Mouse (Mus musculus) 416B (cell line): Measurements from ENCODE around the gene Dlg2.
A peak's percentile ranks its signal among the peaks of the same experiment; 100 is the strongest.

Experiments
- DNase-seq: peaks from one replicate; pipeline ENCODE4 v3.0.0; 2011; ENCODE audit warnings: low read depth

Dlg2 gene

GRCm38 (mm10) chr7:91582203-91582602, 1105.7 kb downstream of the Dlg2 start:
- DNase-seq, result peak; percentile 18

GRCm38 (mm10) chr7:91583566-91583965, 1107.1 kb downstream of the Dlg2 start:
- no peak for DNase-seq

GRCm38 (mm10) chr7:91591261-91592170, 1115.0 kb downstream of the Dlg2 start:
- DNase-seq, result peak; percentile 18

- no peak for DNase-seq
These were observed 1122.1 kb downstream of the Dlg2 start for GRCm38 (mm10) chr7:91598549-91598948.

GRCm38 (mm10) chr7:91601307-91601706, 1124.8 kb downstream of the Dlg2 start:
- DNase-seq, result peak; percentile 20

- no peak for DNase-seq
These were observed 1127.1 kb downstream of the Dlg2 start for GRCm38 (mm10) chr7:91603561-91603960.

- DNase-seq, result no peak
These were observed 1176.6 kb downstream of the Dlg2 start for GRCm38 (mm10) chr7:91653033-91653432.

GRCm38 (mm10) chr7:91659498-91659897, 1183.0 kb downstream of the Dlg2 start:
- DNase-seq, result no peak

GRCm38 (mm10) chr7:91672236-91673017, 1196.0 kb downstream of the Dlg2 start:
- DNase-seq, result no peak

- DNase-seq, result no peak
These were observed 1197.9 kb downstream of the Dlg2 start for GRCm38 (mm10) chr7:91674401-91674800.

- DNase-seq, result no peak
These were observed 1201.5 kb downstream of the Dlg2 start for GRCm38 (mm10) chr7:91677934-91678333.

- DNase-seq, result no peak
These were observed 1211.5 kb downstream of the Dlg2 start for GRCm38 (mm10) chr7:91687930-91688329.

- no peak for DNase-seq
These were observed 1213.4 kb downstream of the Dlg2 start for GRCm38 (mm10) chr7:91689829-91690228.

GRCm38 (mm10) chr7:91709853-91710252, 1233.4 kb downstream of the Dlg2 start:
- no peak for DNase-seq

GRCm38 (mm10) chr7:91711184-91711583, 1234.7 kb downstream of the Dlg2 start:
- no peak for DNase-seq

- no peak for DNase-seq
These were observed 1239.3 kb downstream of the Dlg2 start for GRCm38 (mm10) chr7:91715776-91716175.

GRCm38 (mm10) chr7:91716696-91717095, 1240.2 kb downstream of the Dlg2 start:
- peak; percentile 3 for DNase-seq

GRCm38 (mm10) chr7:91720318-91720717, 1243.8 kb downstream of the Dlg2 start:
- no peak for DNase-seq

GRCm38 (mm10) chr7:91724397-91724796, 1247.9 kb downstream of the Dlg2 start:
- DNase-seq, result no peak

- no peak for DNase-seq
These were observed 1264.3 kb downstream of the Dlg2 start for GRCm38 (mm10) chr7:91740748-91741147.

- DNase-seq, result no peak
These were observed 1276.8 kb downstream of the Dlg2 start for GRCm38 (mm10) chr7:91753151-91753861.

- DNase-seq, result no peak
These were observed 1291.2 kb downstream of the Dlg2 start for GRCm38 (mm10) chr7:91767648-91768047.
